Mouse (Mus musculus): ENCODE measurements around the gene Pih1d1.

Pih1d1 gene

DNA sequence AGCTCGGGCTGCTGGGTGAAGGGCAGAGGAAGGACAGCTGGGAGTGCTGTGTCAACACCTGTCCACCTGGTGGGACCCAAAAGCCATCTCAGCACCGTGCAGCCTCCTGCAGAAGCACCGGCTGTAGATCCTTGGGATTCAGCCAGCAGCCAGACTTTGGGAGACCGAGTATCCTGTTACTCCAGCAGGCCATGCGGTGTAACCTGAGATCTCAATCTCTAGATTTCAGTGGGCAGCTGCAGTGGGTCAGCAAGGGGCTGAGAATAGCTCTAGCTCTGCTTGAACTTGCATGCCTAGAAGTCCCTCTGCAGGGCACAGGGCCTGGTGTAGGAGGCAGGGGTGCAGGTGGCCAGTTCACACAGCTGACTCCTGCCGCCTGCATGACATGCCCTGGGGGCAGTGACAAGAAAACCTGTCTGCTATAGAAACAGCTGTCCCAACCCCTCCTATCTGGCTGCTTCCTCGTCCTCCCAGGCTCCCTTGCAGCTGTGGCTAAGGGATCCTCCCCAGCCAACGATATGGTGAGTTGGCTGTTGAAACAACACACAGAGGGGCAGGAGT, 37.8 kb downstream of the Pih1d1 start:
- DNase-seq (ENCODE audit: low spot score in 2 of 2) = no peak

DNA sequence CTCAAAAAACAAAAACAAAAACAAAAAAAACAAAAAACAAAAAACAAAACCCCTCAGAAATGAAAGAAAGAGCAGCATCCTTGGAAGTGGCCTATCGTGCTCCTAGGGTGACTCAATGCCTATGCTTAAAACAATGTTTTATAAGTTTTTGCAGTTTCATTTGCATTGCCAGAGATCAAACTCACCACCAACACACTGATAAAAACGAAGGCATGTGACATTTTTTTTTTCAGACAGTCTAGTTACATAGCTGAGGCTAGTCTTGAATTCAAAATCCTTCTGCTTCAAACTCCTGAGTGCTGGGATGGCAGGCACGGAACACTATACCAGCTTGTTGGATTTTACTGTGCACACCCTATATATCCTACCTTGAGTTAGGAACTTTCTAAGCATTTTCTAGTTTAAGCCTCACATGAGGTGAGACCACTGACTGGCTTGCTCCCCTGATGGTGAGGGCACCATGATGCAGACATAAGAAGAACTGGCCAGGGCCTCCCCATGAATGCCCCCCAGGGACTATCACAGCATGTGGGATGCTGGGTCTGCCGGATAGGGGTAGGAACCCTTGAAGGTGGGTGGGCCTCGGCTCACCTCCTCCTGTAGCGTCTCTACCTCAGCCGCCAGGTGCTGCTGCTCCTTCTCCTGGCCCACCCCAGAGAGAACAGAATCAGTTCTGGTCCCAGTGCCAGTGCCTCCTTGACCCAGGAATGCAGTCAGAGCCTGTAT, 38.6 kb downstream of the Pih1d1 start:
- DNase-seq (ENCODE audit: low spot score in 2 of 2) = no peak

DNA sequence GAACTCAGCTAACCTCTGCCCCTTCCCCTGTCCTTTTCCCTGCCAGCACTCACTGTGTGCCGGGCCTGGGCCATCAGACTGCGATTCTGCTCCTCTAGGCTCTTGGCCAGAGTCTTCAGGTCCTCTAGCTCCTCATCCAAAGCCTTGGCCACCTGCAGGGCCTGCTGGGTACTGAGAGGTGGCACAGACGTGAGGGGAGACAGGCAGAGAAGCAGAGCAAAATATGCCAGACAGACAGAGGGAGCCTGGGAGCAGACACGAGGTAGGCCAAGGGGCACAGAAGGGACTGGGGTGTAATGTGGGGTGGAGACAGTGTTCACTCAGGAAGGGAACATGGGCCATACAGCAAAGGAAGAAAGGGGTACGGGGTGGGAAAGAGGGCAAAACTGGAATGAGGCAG, 39.3 kb downstream of the Pih1d1 start:
- no peak for DNase-seq (ENCODE audit: low spot score in 2 of 2)

DNA sequence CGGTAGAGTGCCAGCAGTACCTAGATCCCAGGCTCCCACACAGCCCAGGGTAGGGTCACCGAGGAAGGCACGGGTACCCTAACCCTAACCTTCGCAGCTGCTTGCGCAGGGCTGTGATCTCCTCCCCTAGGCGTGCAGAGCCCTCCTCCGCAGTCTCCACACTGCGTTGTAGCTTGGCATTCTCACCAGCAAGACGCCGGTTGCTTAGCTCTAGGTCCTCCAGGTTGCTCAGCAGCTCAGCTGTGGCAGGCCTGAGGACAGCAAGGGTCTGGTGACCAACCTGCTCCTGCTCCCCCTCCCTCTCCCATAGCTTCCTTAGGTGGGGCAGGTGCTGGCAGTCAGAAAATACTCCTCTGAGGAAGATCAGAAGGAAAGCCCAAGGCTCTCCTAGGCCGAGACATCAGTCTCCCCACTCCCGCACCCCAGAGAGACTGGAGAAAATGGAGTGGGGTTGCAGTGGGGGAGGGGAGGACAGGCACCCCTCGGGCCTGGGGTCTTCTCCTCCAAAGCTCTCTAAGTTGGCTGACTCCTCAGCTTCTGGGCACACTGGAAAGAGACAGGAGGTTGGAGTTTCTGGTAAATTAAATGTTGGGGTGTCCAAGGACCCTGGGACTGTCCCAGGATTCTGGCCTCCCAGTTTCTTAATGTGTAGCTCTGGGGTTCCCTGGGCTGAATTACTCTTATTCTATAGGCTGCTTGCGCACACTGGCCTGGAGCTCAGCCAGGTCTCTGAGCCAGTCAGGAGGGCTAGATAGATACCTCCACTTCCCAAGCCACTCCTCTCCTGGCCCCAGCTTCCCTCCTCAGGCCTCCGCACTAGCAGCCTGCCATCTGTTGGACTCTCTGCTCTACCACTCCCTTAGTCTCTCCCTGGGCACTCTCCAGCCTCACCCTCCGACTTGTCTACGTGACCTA, 40.0 kb downstream of the Pih1d1 start:
- no peak for DNase-seq (ENCODE audit: low spot score in 2 of 2)

DNA sequence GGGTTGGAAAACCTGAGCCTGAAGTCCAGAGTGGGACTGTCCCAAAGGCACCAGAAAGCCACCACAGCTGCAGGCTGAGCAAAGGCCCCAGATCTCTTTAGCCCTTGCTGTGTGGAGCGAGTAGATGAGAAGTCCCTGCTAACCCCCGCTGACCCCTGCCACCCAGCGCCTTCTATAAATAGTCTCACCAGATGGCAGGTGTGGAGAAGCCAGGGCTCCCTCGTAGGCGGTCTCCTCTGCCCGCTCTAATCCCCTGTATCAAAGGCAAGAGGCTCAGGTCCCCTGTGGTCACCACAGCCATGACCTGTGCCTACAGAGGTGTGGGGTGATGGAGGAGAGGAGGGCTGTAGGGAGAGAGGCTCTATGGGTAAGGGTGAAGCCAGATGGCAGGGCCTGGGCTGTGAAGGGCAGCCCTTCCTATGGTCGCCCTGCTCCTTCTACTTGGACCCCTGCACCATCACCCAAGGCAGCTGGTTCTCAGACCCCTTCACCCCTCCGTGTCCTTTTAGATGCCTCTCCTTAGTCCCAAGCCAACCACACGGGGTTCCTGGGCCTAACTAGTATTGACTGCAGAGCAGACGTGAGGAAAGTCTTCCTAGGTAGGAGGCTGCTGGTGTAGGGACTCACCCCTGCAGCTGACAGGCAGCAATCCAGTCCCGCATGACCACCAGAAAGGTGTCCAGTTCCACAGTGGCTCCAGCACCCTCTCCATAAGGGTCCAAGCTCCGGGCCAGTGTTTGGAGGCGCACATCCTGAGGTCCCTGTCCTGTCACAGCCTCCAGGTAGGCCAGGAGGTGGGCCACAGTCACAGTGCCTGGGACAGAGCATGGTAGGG, 41.5 kb downstream of the Pih1d1 start:
- DNase-seq (ENCODE audit: low spot score in 2 of 2) = no peak

DNA sequence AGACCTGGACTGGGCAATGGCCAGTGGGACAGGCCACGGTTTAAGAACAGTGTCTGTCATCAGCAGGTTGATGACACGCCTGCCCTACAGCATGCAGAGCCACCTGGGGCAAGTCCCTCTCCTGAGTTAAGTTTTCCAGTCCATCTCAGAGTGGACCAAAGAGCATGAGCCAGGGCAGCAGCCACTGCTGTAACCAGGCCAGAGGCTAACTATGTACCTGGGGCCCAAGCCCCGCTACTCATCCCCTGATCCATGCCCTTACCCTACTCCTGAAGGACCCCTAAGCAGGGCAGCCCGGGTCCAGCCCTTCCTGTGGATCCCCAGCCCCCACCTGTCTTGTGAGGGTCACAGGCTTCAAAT, 42.1 kb downstream of the Pih1d1 start:
- DNase-seq (ENCODE audit: low spot score in 2 of 2) = no peak

DNA sequence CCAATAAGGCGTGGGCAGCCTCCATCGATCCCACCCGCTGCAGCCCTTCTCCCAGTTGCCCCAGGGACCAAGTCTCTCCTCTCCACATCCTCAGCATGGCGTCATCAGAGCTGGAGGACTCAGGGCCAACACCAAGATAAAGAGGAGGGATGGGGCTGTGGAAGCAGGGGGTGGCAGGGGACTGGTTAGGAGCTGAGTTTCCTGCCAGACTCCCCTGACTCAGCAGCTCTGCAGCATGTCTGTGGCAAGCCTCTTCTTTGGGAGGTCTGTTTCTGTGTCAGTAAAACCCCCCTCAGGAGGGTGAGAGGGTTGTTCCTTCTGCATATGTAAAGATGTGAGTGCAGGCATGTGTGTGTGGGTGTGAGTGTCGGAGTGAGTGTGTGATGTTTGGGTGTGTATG, 42.9 kb downstream of the Pih1d1 start:
- DNase-seq (ENCODE audit: low spot score in 2 of 2) = no peak

DNA sequence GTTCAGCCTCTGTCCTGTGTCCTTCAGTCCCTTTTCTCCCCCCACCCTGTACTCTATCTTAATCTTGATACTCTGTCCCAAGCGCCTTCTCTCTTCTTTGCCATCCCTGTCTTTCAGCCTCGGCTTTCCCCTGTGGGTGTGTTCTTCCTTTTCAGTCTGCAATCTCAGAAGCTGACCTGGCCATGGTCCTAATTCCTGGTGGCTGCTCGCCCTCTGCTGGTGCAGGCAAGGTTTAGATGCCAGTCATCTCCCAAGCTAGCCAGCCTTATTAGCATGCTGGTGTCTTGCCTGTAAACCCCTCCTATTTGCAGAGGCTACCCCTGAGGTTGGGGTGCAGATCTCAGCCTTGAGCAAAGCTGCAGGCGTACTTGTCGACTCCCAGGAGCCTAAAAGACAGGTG, 44.3 kb downstream of the Pih1d1 start:
- peak in 1 of 2 experiments; percentile 80 for DNase-seq (ENCODE audit: low spot score in 2 of 2)

DNA sequence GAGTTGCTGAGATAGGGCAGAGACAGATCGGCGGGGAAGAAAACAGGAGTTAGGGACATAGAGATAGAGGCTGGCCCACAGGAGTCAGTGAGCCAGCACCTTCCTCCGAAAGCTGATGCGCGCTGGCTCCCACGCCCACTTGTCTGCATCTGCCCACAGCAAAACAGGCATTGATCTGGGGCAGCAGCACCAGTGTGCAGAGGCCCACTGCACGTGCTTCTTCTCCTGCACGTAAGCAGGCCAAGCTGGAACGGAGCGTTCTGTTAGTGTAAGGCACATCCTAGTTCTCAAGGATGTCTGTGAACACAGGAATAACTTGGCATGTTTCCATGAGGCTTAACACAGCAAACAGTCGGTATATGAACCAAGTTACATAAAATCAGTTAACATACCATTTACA, 44.9 kb downstream of the Pih1d1 start:
- peak in 1 of 2 experiments; percentile 73 for DNase-seq (ENCODE audit: low spot score in 2 of 2)

DNA sequence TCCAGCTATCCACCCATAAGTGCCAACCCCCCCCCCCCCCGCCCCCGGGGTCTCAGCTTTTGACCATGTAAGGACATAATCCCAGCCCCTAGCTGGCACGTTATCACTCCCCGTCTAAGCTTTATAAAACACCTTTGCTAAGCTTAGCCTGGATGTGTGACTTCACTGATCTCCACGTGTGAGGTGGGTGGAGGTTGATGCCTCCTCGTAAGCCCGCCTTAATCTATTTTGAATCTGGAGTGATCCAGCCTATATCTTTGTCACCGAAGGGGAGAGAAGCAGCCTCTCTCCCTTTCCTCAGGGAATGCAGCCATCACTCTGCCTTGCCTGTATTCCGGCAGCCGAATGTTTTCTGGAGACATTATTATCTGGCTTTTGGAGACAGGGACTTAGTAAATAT, 48.6 kb downstream of the Pih1d1 start:
- DNase-seq (ENCODE audit: low spot score in 2 of 2) = peak in 1 of 2 experiments; percentile 46

DNA sequence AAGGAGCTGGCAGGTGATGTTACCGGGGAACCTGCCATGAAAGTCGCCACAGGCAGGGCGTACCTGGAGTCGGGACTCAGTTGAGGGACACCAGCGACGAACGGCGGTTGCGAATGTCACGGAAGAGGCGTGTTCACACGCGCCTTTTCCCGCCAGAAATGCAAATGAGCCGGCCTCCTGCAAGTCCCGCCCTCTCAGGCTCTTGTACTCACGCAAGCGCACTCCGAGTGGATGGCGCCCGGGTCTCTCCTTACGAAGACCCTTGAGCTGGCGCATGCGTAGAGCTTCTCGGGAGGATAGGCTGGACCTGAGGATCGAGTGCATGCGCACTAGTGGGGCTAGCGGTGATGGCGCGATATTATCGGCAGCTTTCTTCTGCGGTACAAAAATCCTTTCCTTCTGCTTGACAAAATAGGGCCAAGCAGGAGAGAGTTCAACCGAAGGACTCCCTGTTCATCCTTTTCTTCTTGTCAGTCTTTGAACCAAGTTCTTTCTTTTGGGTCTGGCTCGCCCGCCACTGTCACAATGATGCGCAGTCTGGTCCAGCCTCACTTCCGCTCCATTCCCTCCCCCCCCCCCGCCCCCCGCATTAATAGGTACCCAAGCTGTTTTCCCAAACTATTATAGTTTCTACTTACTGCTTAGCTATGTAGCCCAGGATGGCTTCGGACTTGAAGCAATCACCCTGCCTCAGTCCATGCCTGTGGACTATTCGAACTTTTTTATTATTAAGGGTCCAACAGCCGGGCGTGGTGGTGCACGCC, 50.5 kb downstream of the Pih1d1 start, which contains the start of gene Ccdc155:
Ccdc155 (minus strand) TSS at position 513 of the 764 bp plus-strand sequence.
- peak; percentile 86 to 94 for DNase-seq (ENCODE audit: low spot score in 2 of 2)

DNA sequence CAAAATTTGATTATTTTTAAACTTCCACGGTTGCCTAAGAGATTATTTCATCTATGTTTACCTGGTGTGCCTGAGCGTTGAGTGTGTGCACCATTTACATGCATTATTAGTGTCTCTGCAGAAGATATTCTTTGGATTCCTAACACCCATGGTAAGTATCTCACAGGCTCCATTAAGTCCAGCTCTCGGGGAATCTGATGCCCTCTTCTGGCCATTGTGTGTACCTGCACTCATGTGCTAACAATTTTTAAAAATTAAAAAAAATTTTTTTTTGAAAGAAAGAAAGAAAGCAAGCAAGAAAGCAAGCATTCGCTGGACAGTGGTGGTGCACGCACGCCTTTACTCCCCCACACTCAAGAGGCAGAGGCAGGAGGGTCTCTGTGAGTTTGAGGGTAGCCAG, 54.2 kb downstream of the Pih1d1 start:
- no peak for DNase-seq (ENCODE audit: low spot score in 2 of 2)

Data from left cerebral cortex, adult 9 months (tissue).